Mouse (Mus musculus): ENCODE measurements around the gene Ccdc160. TPM values are rescaled to one million over a fixed set of nuclear protein-coding genes. Genes with fewer than 3 reads are reported as not detected.

Ccdc160 gene
- polyA plus RNA-seq, 1 experiment, result not detected

- DNase-seq, result no peak
- Histone ChIP-seq H3K4me1 (replicated peaks; ENCODE audit: control insufficient read depth, insufficient read depth, low read length) (no peaks in the 10 kb centered on the region), H3K4me3 (ENCODE audit: control insufficient read depth, insufficient read depth, low read length) (no peak overlapping the region), H3K27ac (ENCODE audit: control insufficient read depth, insufficient read depth, low read length) (no peak overlapping the region), H3K36me3 (ENCODE audit: control insufficient read depth, insufficient read depth, low read length) (no peaks in the 10 kb centered on the region), H3K27me3 (ENCODE audit: control insufficient read depth, insufficient read depth, low read length) (no peaks in the 10 kb centered on the region)
- WGBS, result 79% methylated on average over 14 of the region's 14 CpGs
- TF ChIP-seq CTCF (IDR thresholded peaks at IDR 0.05; ENCODE audit: borderline replicate concordance, control insufficient read depth, extremely low read depth, insufficient read depth, low read length, poor library complexity), result no peak
- no peak for TF ChIP-seq POLR2A (IDR thresholded peaks at IDR 0.05; ENCODE audit: control insufficient read depth, extremely low read depth, insufficient read depth, low read length, poor library complexity)
Measured at GRCm38 (mm10) chrX:52798255-52798654, 7.3 kb downstream of the Ccdc160 start.

- DNase-seq, result peak; percentile 3
- TF ChIP-seq CTCF (IDR thresholded peaks at IDR 0.05; ENCODE audit: borderline replicate concordance, control insufficient read depth, extremely low read depth, insufficient read depth, low read length, poor library complexity), result no peak
- no peak for TF ChIP-seq POLR2A (IDR thresholded peaks at IDR 0.05; ENCODE audit: control insufficient read depth, extremely low read depth, insufficient read depth, low read length, poor library complexity)
- H3K27me3 ChIP-seq (ENCODE audit: control insufficient read depth, insufficient read depth, low read length), result no peaks in the 10 kb centered on the region
- H3K27ac ChIP-seq (ENCODE audit: control insufficient read depth, insufficient read depth, low read length), result no peak overlapping the region
- no peaks in the 10 kb centered on the region for H3K36me3 ChIP-seq (ENCODE audit: control insufficient read depth, insufficient read depth, low read length)
- no peak overlapping the region for H3K4me3 ChIP-seq (ENCODE audit: control insufficient read depth, insufficient read depth, low read length)
- 29% methylated on average over 6 of the region's 6 CpGs for WGBS
- H3K4me1 ChIP-seq (replicated peaks; ENCODE audit: control insufficient read depth, insufficient read depth, low read length), result no peaks in the 10 kb centered on the region
Measured at GRCm38 (mm10) chrX:52799566-52799965, 8.6 kb downstream of the Ccdc160 start.

GRCm38 (mm10) chrX:52819338-52819737 lies 28.3 kb downstream of the Ccdc160 start:
- H3K4me3 ChIP-seq (ENCODE audit: control insufficient read depth, insufficient read depth, low read length), result no peak overlapping the region
- WGBS, result 18% methylated on average over 3 of the region's 3 CpGs
- no peak for TF ChIP-seq POLR2A (IDR thresholded peaks at IDR 0.05; ENCODE audit: control insufficient read depth, extremely low read depth, insufficient read depth, low read length, poor library complexity)
- no peak for TF ChIP-seq CTCF (IDR thresholded peaks at IDR 0.05; ENCODE audit: borderline replicate concordance, control insufficient read depth, extremely low read depth, insufficient read depth, low read length, poor library complexity)
- no peak for DNase-seq
- no peaks in the 10 kb centered on the region for H3K27me3 ChIP-seq (ENCODE audit: control insufficient read depth, insufficient read depth, low read length)
- no peaks in the 10 kb centered on the region for H3K36me3 ChIP-seq (ENCODE audit: control insufficient read depth, insufficient read depth, low read length)
- no peak overlapping the region for H3K27ac ChIP-seq (ENCODE audit: control insufficient read depth, insufficient read depth, low read length)
- H3K4me1 ChIP-seq (replicated peaks; ENCODE audit: control insufficient read depth, insufficient read depth, low read length), result no peaks in the 10 kb centered on the region

Other genes starting within 250 kb of the Ccdc160 start
- 6.3 and 9.2 TPM in 2 replicates for gene Gpc3, start 177.2 kb upstream of the Ccdc160 start, polyA plus RNA-seq (2012; rRNA removed)
- gene Phf6, start 121.1 kb downstream of the Ccdc160 start, polyA plus RNA-seq (2012; rRNA removed), result 6.8 and 6.9 TPM in 2 replicates
- gene Hprt, start 196.9 kb downstream of the Ccdc160 start, polyA plus RNA-seq (2012; rRNA removed), result 19.6 and 20.7 TPM in 2 replicates